Comparison of ENCODE assay signal across 8 mouse cellular contexts in genomic region chr2:152914310-152915120, GRCm38 (mm10). TPM values are rescaled to one million over a fixed set of nuclear protein-coding genes. Genes with fewer than 3 reads are reported as not detected.
DNase-seq lines count a peak whose midpoint lies in the region; ATAC-seq and TF ChIP-seq lines count a peak whose summit lies in the region.

No protein-coding gene starts in this region.

- peaks cover 43% of the 10 kb centered on the region for H3K27me3 ChIP-seq in CH12.LX (replicated peaks)
- H3K27me3 ChIP-seq in forebrain, embryonic 11.5 days (ENCODE audit: control insufficient read depth, insufficient read depth, low read length), result peaks cover 23% of the 10 kb centered on the region
- peaks cover 37% of the 10 kb centered on the region for H3K27me3 ChIP-seq in heart, embryonic 16.5 days (ENCODE audit: control insufficient read depth, insufficient read depth, low read length)
- peaks cover 49% of the 10 kb centered on the region for H3K27me3 ChIP-seq in liver, embryonic 13.5 days
- H3K27me3 ChIP-seq in stomach, postnatal 0 days (ENCODE audit: control insufficient read depth, insufficient read depth, low read length), result peaks cover 3% of the 10 kb centered on the region; the same call in 1 of the 2 replicates

- no peaks in the 10 kb centered on the region for H3K79me2 ChIP-seq in CH12.LX (replicated peaks; ENCODE audit: control insufficient read depth, extremely low read depth, insufficient read depth, poor library complexity, severe bottlenecking)

- peak; percentile 39 to 99; a peak in 3 of 4 replicates for TF ChIP-seq CTCF in CH12.LX (conservative IDR thresholded peaks at IDR 0.05 in 1 of 2, IDR thresholded peaks at IDR 0.05 in 1 of 2; ENCODE audit: low read depth in 2 of 2, low read length in 2 of 2)
- TF ChIP-seq CTCF in stomach, postnatal 0 days (IDR thresholded peaks at IDR 0.05; ENCODE audit: low read depth), result peak; percentile 98

- peaks cover 27 to 63% of the 10 kb centered on the region in 2 experiments for H3K4me1 ChIP-seq in CH12.LX (ENCODE audit: control insufficient read depth in 1 of 2, insufficient read depth in 2 of 2)
- H3K4me1 ChIP-seq in forebrain, embryonic 11.5 days (replicated peaks; ENCODE audit: control insufficient read depth, insufficient read depth, low read length), result no peaks in the 10 kb centered on the region
- H3K4me1 ChIP-seq in heart, embryonic 16.5 days (ENCODE audit: control insufficient read depth, insufficient read depth, low read length), result peaks cover 19% of the 10 kb centered on the region
- H3K4me1 ChIP-seq in liver, embryonic 13.5 days (replicated peaks), result peaks cover 12% of the 10 kb centered on the region
- no peaks in the 10 kb centered on the region for H3K4me1 ChIP-seq in stomach, postnatal 0 days (replicated peaks; ENCODE audit: control insufficient read depth, insufficient read depth)

- no peak overlapping the region for H3K4me3 ChIP-seq in CH12.LX (replicated peaks in 1 of 3; ENCODE audit: low read depth in 2 of 3, low read length in 2 of 3, poor library complexity in 1 of 3)
- no peak overlapping the region for H3K4me3 ChIP-seq in forebrain, embryonic 11.5 days (ENCODE audit: low read depth, low read length)
- H3K4me3 ChIP-seq in heart, embryonic 16.5 days (ENCODE audit: low read length), result peak overlapping the region; percentile 27; the same call in 1 of the 2 replicates
- H3K4me3 ChIP-seq in liver, embryonic 13.5 days (replicated peaks), result no peak overlapping the region
- no peak overlapping the region for H3K4me3 ChIP-seq in stomach, postnatal 0 days (ENCODE audit: low read depth, low read length)

- no peak for TF ChIP-seq POLR2A in CH12.LX (IDR thresholded peaks at IDR 0.05; ENCODE audit: low read depth, low read length)

- peaks cover 3% of the 10 kb centered on the region for H3K9me3 ChIP-seq in CH12.LX (replicated peaks; ENCODE audit: low read length)
- H3K9me3 ChIP-seq in forebrain, embryonic 11.5 days (ENCODE audit: control insufficient read depth, low read length), result no peaks in the 10 kb centered on the region
- no peaks in the 10 kb centered on the region for H3K9me3 ChIP-seq in heart, embryonic 16.5 days (replicated peaks; ENCODE audit: control insufficient read depth, low read length)
- no peaks in the 10 kb centered on the region for H3K9me3 ChIP-seq in liver, embryonic 13.5 days (replicated peaks)
- no peaks in the 10 kb centered on the region for H3K9me3 ChIP-seq in stomach, postnatal 0 days (ENCODE audit: control insufficient read depth, low read length)

- in situ Hi-C loops in CH12.LX (cut with MboI; ENCODE audit: low pct_ligation_motif_present, low pct_unique_long_range_greater_than_20kb, low sequenced_read_pairs), result loop anchor here (5.0 to 25.0 kb wide), 3 partner anchors 108 to 673 kb away; no protein-coding TSS in a partner anchor

- peak overlapping the region; percentile 63 for H3K4me2 ChIP-seq in CH12.LX (ENCODE audit: insufficient read depth, low read depth, poor library complexity, severe bottlenecking)
- peak overlapping the region; percentile 32; the same call in 1 of the 2 replicates for H3K4me2 ChIP-seq in forebrain, embryonic 11.5 days (ENCODE audit: low read depth, low read length, severe bottlenecking)
- peak overlapping the region; percentile 57 for H3K4me2 ChIP-seq in heart, embryonic 16.5 days (ENCODE audit: low read depth, low read length)
- H3K4me2 ChIP-seq in liver, embryonic 13.5 days, result peak overlapping the region; percentile 34; the same call in 1 of the 2 replicates
- peak overlapping the region; percentile 31 for H3K4me2 ChIP-seq in stomach, postnatal 0 days (replicated peaks; ENCODE audit: low read depth)

- TF ChIP-seq RAD21 in CH12.LX (IDR thresholded peaks at IDR 0.05; ENCODE audit: low read depth, low read length), result peak; percentile 97

- no peak for TF ChIP-seq EP300 in CH12.LX (IDR thresholded peaks at IDR 0.05; ENCODE audit: low read length)
- TF ChIP-seq EP300 in stomach, postnatal 0 days (optimal IDR thresholded peaks at IDR 0.05), result no peak

- WGBS in forebrain, embryonic 11.5 days, result 3% methylated on average over 17 of the region's 18 CpGs
- WGBS in heart, embryonic 16.5 days, result 2% methylated on average over 18 of the region's 18 CpGs
- 5% methylated on average over 18 of the region's 18 CpGs for WGBS in liver, embryonic 13.5 days (ENCODE audit: insufficient replicate concordance)
- 1% methylated on average over 16 of the region's 18 CpGs for WGBS in stomach, postnatal 0 days

- DNase-seq in CH12.LX (ENCODE audit: extremely low read depth), result peak; percentile 93
- peak; percentile 94 for DNase-seq in c-Kit-positive CD71-negative TER-119-negative erythroid progenitor cells, embryonic 14.5 days (ENCODE audit: low read depth)
- peak; percentile 91 for DNase-seq in forebrain, embryonic 11.5 days (ENCODE audit: low spot score)
- DNase-seq in kidney, postnatal 25 days, result peak; percentile 84 to 85
- peak; percentile 65 for DNase-seq in liver, embryonic 13.5 days
- peak; percentile 92 for DNase-seq in neural tube, embryonic 10.5 days (ENCODE audit: extremely low spot score, low spot score)
- DNase-seq in stomach, postnatal 0 days (ENCODE audit: low spot score), result peak; percentile 83

- H3K27ac ChIP-seq in CH12.LX (ENCODE audit: insufficient read depth, low read depth), result no peak overlapping the region
- no peak overlapping the region for H3K27ac ChIP-seq in forebrain, embryonic 11.5 days (ENCODE audit: low read depth, low read length)
- no peak overlapping the region for H3K27ac ChIP-seq in heart, embryonic 16.5 days (ENCODE audit: low read length)
- H3K27ac ChIP-seq in liver, embryonic 13.5 days, result no peak overlapping the region
- no peak overlapping the region for H3K27ac ChIP-seq in stomach, postnatal 0 days (replicated peaks)

- ATAC-seq in forebrain, embryonic 11.5 days (replicated peaks; ENCODE audit: low FRiP score), result peak; percentile 76
- peak; percentile 75 for ATAC-seq in heart, embryonic 16.5 days (replicated peaks; ENCODE audit: extremely low read depth, insufficient read depth, low FRiP score)
- peak; percentile 59 for ATAC-seq in liver, embryonic 13.5 days (ENCODE audit: low read depth)
- ATAC-seq in stomach, postnatal 0 days (ENCODE audit: low FRiP score, low TSS enrichment), result peak; percentile 82

- no peak overlapping the region for H3K9ac ChIP-seq in CH12.LX (ENCODE audit: insufficient read depth, low read depth)
- H3K9ac ChIP-seq in forebrain, embryonic 11.5 days (ENCODE audit: low read length), result no peak overlapping the region
- H3K9ac ChIP-seq in heart, embryonic 16.5 days (ENCODE audit: low read length), result peak overlapping the region; percentile 38; the same call in 1 of the 2 replicates
- H3K9ac ChIP-seq in liver, embryonic 13.5 days, result no peak overlapping the region
- H3K9ac ChIP-seq in stomach, postnatal 0 days (ENCODE audit: low read length), result no peak overlapping the region

- dilution Hi-C loops in CH12.LX (cut with MboI; ENCODE audit: extremely low pct_ligation_motif_present, extremely low pct_unique_long_range_greater_than_20kb, low sequenced_read_pairs), result no loop called here

- no peaks in the 10 kb centered on the region for H3K36me3 ChIP-seq in CH12.LX (replicated peaks in 1 of 2; ENCODE audit: control insufficient read depth in 1 of 2, insufficient read depth in 1 of 2, low read length in 1 of 2)
- no peaks in the 10 kb centered on the region for H3K36me3 ChIP-seq in forebrain, embryonic 11.5 days (ENCODE audit: control insufficient read depth, insufficient read depth, low read length)
- H3K36me3 ChIP-seq in heart, embryonic 16.5 days (ENCODE audit: control insufficient read depth, insufficient read depth), result no peaks in the 10 kb centered on the region
- H3K36me3 ChIP-seq in liver, embryonic 13.5 days, result no peaks in the 10 kb centered on the region
- H3K36me3 ChIP-seq in stomach, postnatal 0 days (ENCODE audit: control insufficient read depth, insufficient read depth, low read length), result no peaks in the 10 kb centered on the region

RNA-seq across cellular contexts. Expression of gene Mylk2, which starts 3.4 kb away (rescaled TPM):
- 0.47 and 0.97 TPM in 2 replicates for total RNA-seq in CH12.LX (2012; rRNA removed)
- 1.3 TPM in 2 replicates for total RNA-seq in CH12.LX (2014; rRNA removed)
- polyA plus RNA-seq in CH12.LX (2012; ENCODE audit: insufficient read length, low read depth), result 2.4 TPM in 2 replicates
- not detected in 2 replicates for polyA plus RNA-seq in forebrain, embryonic 11.5 days (2014; fragmentation: Nextera tagmentation; extraction: Ambion mirVana)
- polyA plus RNA-seq in heart, embryonic 16.5 days (2015; fragmentation: Nextera tagmentation; extraction: Ambion mirVana), result 0.10 and 0.32 TPM in 2 replicates
- polyA plus RNA-seq in liver, embryonic 13.5 days (2015; fragmentation: Nextera tagmentation; extraction: Ambion mirVana), result not detected in 2 replicates
- 0.02 TPM in 1 of 2 replicates, not detected in the other for polyA plus RNA-seq in stomach, postnatal 0 days (2015; fragmentation: Nextera tagmentation; extraction: Ambion mirVana)

RNA-seq across cellular contexts. Expression of gene Foxs1, which starts 18.5 kb away (rescaled TPM):
- total RNA-seq in CH12.LX (2012; rRNA removed) (6.1 and 7.1 TPM in 2 replicates), CH12.LX (2014; rRNA removed) (7.8 and 9.1 TPM in 2 replicates)
- polyA plus RNA-seq in CH12.LX (2012; ENCODE audit: insufficient read length, low read depth), result 7.6 and 9.5 TPM in 2 replicates
- 1.4 and 2.3 TPM in 2 replicates for polyA plus RNA-seq in forebrain, embryonic 11.5 days (2014; fragmentation: Nextera tagmentation; extraction: Ambion mirVana)
- 6.1 and 6.6 TPM in 2 replicates for polyA plus RNA-seq in heart, embryonic 16.5 days (2015; fragmentation: Nextera tagmentation; extraction: Ambion mirVana)
- 0.16 and 0.20 TPM in 2 replicates for polyA plus RNA-seq in liver, embryonic 13.5 days (2015; fragmentation: Nextera tagmentation; extraction: Ambion mirVana)
- polyA plus RNA-seq in stomach, postnatal 0 days (2015; fragmentation: Nextera tagmentation; extraction: Ambion mirVana), result 2.3 and 2.6 TPM in 2 replicates

RNA-seq across cellular contexts. Expression of gene Dusp15, which starts 37.0 kb away (rescaled TPM):
- total RNA-seq in CH12.LX (2012; rRNA removed) (0.08 TPM in 1 of 2 replicates, not detected in the other), CH12.LX (2014; rRNA removed) (not detected in 2 replicates)
- 0.13 and 0.16 TPM in 2 replicates for polyA plus RNA-seq in CH12.LX (2012; ENCODE audit: insufficient read length, low read depth)
- 0.80 and 0.99 TPM in 2 replicates for polyA plus RNA-seq in forebrain, embryonic 11.5 days (2014; fragmentation: Nextera tagmentation; extraction: Ambion mirVana)
- 0.10 and 0.33 TPM in 2 replicates for polyA plus RNA-seq in heart, embryonic 16.5 days (2015; fragmentation: Nextera tagmentation; extraction: Ambion mirVana)
- not detected in 2 replicates for polyA plus RNA-seq in liver, embryonic 13.5 days (2015; fragmentation: Nextera tagmentation; extraction: Ambion mirVana)
- polyA plus RNA-seq in stomach, postnatal 0 days (2015; fragmentation: Nextera tagmentation; extraction: Ambion mirVana), result 0.27 and 0.36 TPM in 2 replicates

RNA-seq across cellular contexts. Expression of gene Ttll9, which starts 47.8 kb away (rescaled TPM):
- total RNA-seq in CH12.LX (2012; rRNA removed) (1.4 and 1.7 TPM in 2 replicates), CH12.LX (2014; rRNA removed) (1.5 and 1.6 TPM in 2 replicates)
- polyA plus RNA-seq in CH12.LX (2012; ENCODE audit: insufficient read length, low read depth), result 1.7 and 1.9 TPM in 2 replicates
- polyA plus RNA-seq in forebrain, embryonic 11.5 days (2014; fragmentation: Nextera tagmentation; extraction: Ambion mirVana), result 1.5 and 1.6 TPM in 2 replicates
- 0.95 and 1.1 TPM in 2 replicates for polyA plus RNA-seq in heart, embryonic 16.5 days (2015; fragmentation: Nextera tagmentation; extraction: Ambion mirVana)
- polyA plus RNA-seq in liver, embryonic 13.5 days (2015; fragmentation: Nextera tagmentation; extraction: Ambion mirVana), result 0.15 and 0.35 TPM in 2 replicates
- polyA plus RNA-seq in stomach, postnatal 0 days (2015; fragmentation: Nextera tagmentation; extraction: Ambion mirVana), result not detected in 2 replicates
